Mouse (Mus musculus) CH12.LX (cell line): ENCODE data around the gene Zfp612.

Experiments
- EP300 ChIP-seq: IDR thresholded peaks from 2 replicates; pipeline ENCODE4 v1.6.1; 2011; ENCODE audit warnings: low read length, improper control_type of control experiment
- USF2 ChIP-seq: conservative IDR thresholded peaks from 2 replicates; pipeline ENCODE4 v1.6.1; 2011; ENCODE audit warnings: low read depth, low read length, improper control_type of control experiment
- ZKSCAN1 ChIP-seq: IDR thresholded peaks from 2 replicates; pipeline ENCODE4 v1.6.1; 2012; ENCODE audit warnings: low read depth, inconsistent platforms, low read length, improper control_type of control experiment, borderline replicate concordance

GRCm38 (mm10) chr8:110082416-110083105 is 3.0 kb downstream of the Zfp612 start:
- TF ChIP-seq USF2 (no peak), ZKSCAN1 (no peak), EP300 (no peak)
